Mouse (Mus musculus) stomach, embryonic 16.5 days (tissue): Measurements from ENCODE around the gene Mrps34. TPM values are rescaled to one million over a fixed set of nuclear protein-coding genes. Genes with fewer than 3 reads are reported as not detected.
A peak's percentile ranks its signal among the peaks of the same experiment; 100 is the strongest.

Source experiments
- ATAC-seq: fragments of 200-750 bp; cut with Nextera tagmentation; 2 replicates; pipeline ENCODE4 v1.8.0; 2017; ENCODE audit warnings: moderate number of reproducible peaks, moderate TSS enrichment; ENCODE audit not compliant: insufficient read depth, low FRiP score
- H3K27ac ChIP-seq: fragments of 300-500 bp; sonication (generic); 2 replicates; pipeline ENCODE4 v1.5.1; 2014; ENCODE audit warnings: low read length
- H3K27me3 ChIP-seq: fragments of 300-500 bp; sonication (generic); 2 replicates; pipeline ENCODE4 v1.6.1; 2014; ENCODE audit warnings: low read length, control low read depth, mixed read lengths; ENCODE audit not compliant: control insufficient read depth, insufficient read depth
- H3K36me3 ChIP-seq: fragments of 300-500 bp; sonication (generic); 2 replicates; pipeline ENCODE4 v1.6.1; 2014; ENCODE audit warnings: low read length; ENCODE audit not compliant: control insufficient read depth, insufficient read depth
- H3K4me1 ChIP-seq: fragments of 300-500 bp; sonication (generic); 2 replicates; pipeline ENCODE4 v1.6.1; 2014; ENCODE audit warnings: low read length, control low read depth, mixed read lengths; ENCODE audit not compliant: control insufficient read depth, insufficient read depth
- H3K4me2 ChIP-seq: fragments of 300-500 bp; sonication (generic); 2 replicates; pipeline ENCODE4 v1.6.1; 2014; ENCODE audit warnings: low read depth, low read length, mixed read lengths
- H3K4me3 ChIP-seq: fragments of 300-500 bp; sonication (generic); replicated peaks from 2 replicates; pipeline ENCODE4 v1.5.1; 2014; ENCODE audit warnings: mild to moderate bottlenecking, low read length
- H3K9ac ChIP-seq: fragments of 300-500 bp; sonication (generic); 2 replicates; pipeline ENCODE4 v1.6.1; 2014; ENCODE audit warnings: low read length
- H3K9me3 ChIP-seq: fragments of 300-500 bp; sonication (generic); replicated peaks from 2 replicates; pipeline ENCODE4 v1.6.1; 2016; ENCODE audit warnings: low read length, control low read depth; ENCODE audit not compliant: control insufficient read depth
- WGBS: fragments of 180-500 bp; shearing (Covaris S2); extraction: QIAGEN DNeasy Blood & Tissue Kit; methylation state at CpG from one replicate; pipeline ENCODE4 v1.1.7; 2014; 5-methylcytosine and 5-hydroxymethylcytosine counted together
- polyA plus RNA-seq: library from polyadenylated mRNA; unstranded; fragments of >200 nt; fragmentation: Nextera tagmentation; extraction: Ambion mirVana; gene quantifications from 2 replicates; pipeline ENCODE4 v1.2.1, GENCODE M21; 2015

Mrps34 gene
- polyA plus RNA-seq, 1 experiment from 2014 or later, result 96.2 TPM

DNA sequence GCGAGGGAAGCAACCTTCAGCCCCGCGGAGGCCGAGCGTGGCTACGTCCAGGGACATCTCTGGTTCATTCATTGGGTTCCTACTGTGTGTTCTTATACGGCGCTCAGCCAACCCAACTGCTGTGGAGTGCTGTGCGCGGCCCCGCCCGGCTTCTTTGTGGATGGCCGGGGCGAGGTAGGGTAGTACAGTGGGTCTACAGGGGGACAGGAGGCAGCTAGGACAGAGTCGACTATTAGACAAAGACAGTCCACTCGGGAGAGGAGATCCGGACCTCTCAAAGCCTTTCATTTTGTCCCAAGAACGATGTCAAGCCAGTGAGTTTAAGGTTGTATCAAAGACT lies 8.0 kb upstream of the Mrps34 start:
- peaks cover 8% of the 10 kb centered on the region; the same call in 1 of the 2 replicates for H3K36me3 ChIP-seq
- peak overlapping the region; percentile 64 for H3K27ac ChIP-seq
- no peaks in the 10 kb centered on the region for H3K9me3 ChIP-seq
- ATAC-seq, result peak; percentile 6; the same call in 1 of the 2 replicates
- H3K9ac ChIP-seq, result peak overlapping the region; percentile 90
- H3K4me3 ChIP-seq, result peak overlapping the region; percentile 94
- H3K27me3 ChIP-seq, result no peaks in the 10 kb centered on the region
- H3K4me2 ChIP-seq, result peak overlapping the region; percentile 98
- peaks cover 18% of the 10 kb centered on the region for H3K4me1 ChIP-seq
- 1% methylated on average over 18 of the region's 18 CpGs for WGBS

GRCm38 (mm10) chr17:24887291-24888080 lies 7.4 kb upstream of the Mrps34 start:
- Histone ChIP-seq H3K9ac (peak overlapping the region; percentile 90), H3K4me2 (peak overlapping the region; percentile 98), H3K4me1 (peaks cover 18% of the 10 kb centered on the region), H3K36me3 (peaks cover 8% of the 10 kb centered on the region; the same call in 1 of the 2 replicates), H3K9me3 (no peaks in the 10 kb centered on the region), H3K27ac (no peak overlapping the region), H3K4me3 (peak overlapping the region; percentile 94), H3K27me3 (no peaks in the 10 kb centered on the region)
- 60% methylated on average over 18 of the region's 18 CpGs for WGBS
- ATAC-seq, result no peak

GRCm38 (mm10) chr17:24888862-24889261 lies 6.1 kb upstream of the Mrps34 start:
- Histone ChIP-seq H3K36me3 (peaks cover 14% of the 10 kb centered on the region), H3K27ac (no peak overlapping the region), H3K9me3 (no peaks in the 10 kb centered on the region), H3K4me3 (no peak overlapping the region), H3K4me2 (no peak overlapping the region), H3K9ac (no peak overlapping the region), H3K4me1 (peaks cover 21% of the 10 kb centered on the region), H3K27me3 (no peaks in the 10 kb centered on the region)
- WGBS, result 86% methylated on average over 3 of the region's 3 CpGs
- ATAC-seq, result no peak

GRCm38 (mm10) chr17:24890151-24891092 lies 4.5 kb upstream of the Mrps34 start:
- peaks cover 14% of the 10 kb centered on the region for H3K36me3 ChIP-seq
- H3K4me1 ChIP-seq, result peaks cover 24% of the 10 kb centered on the region
- 84% methylated on average over 19 of the region's 19 CpGs for WGBS
- no peak overlapping the region for H3K4me2 ChIP-seq
- no peaks in the 10 kb centered on the region for H3K9me3 ChIP-seq
- H3K27ac ChIP-seq, result no peak overlapping the region
- H3K9ac ChIP-seq, result no peak overlapping the region
- ATAC-seq, result no peak
- no peak overlapping the region for H3K4me3 ChIP-seq
- H3K27me3 ChIP-seq, result no peaks in the 10 kb centered on the region

DNA sequence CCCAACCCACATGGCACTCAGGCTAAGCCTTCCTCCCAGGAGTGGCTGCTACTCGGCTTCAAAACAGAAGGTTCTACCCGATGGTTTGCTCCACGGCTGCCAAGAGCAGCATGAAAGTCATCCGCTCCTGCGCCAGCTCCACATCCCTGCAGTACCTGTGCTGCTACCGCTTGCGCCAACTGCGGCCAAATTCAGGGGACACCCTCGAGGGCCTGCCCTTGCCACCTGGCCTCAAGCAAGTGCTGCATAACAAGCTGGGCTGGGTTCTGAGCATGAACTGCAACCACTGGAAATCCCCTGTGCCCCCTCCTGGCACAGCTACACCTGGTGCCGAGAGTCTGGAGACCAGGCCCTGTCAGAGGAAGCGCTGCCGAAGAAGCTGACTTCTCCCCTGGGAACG lies 3.6 kb upstream of the Mrps34 start:
- no peaks in the 10 kb centered on the region for H3K27me3 ChIP-seq

GRCm38 (mm10) chr17:24892785-24893184 lies 2.1 kb upstream of the Mrps34 start:
- Histone ChIP-seq H3K4me1 (peaks cover 28% of the 10 kb centered on the region), H3K27ac (no peak overlapping the region), H3K4me2 (no peak overlapping the region), H3K36me3 (peaks cover 14% of the 10 kb centered on the region), H3K9ac (no peak overlapping the region), H3K4me3 (no peak overlapping the region), H3K27me3 (no peaks in the 10 kb centered on the region), H3K9me3 (no peaks in the 10 kb centered on the region)
- ATAC-seq, result no peak
- WGBS, result 88% methylated on average over 12 of the region's 12 CpGs

More for the DNA sequence above, 3.6 kb upstream of the Mrps34 start:
- Histone ChIP-seq H3K36me3 (peaks cover 14% of the 10 kb centered on the region), H3K27ac (no peak overlapping the region), H3K4me3 (no peak overlapping the region), H3K4me2 (no peak overlapping the region), H3K4me1 (peaks cover 27% of the 10 kb centered on the region), H3K9me3 (no peaks in the 10 kb centered on the region), H3K9ac (no peak overlapping the region)
- WGBS, result 92% methylated on average over 13 of the region's 13 CpGs
- no peak for ATAC-seq

- ATAC-seq, result no peak
- Histone ChIP-seq H3K27me3 (no peaks in the 10 kb centered on the region), H3K27ac (no peak overlapping the region), H3K9ac (no peak overlapping the region), H3K4me3 (no peak overlapping the region), H3K4me1 (peaks cover 24% of the 10 kb centered on the region), H3K36me3 (peaks cover 14% of the 10 kb centered on the region), H3K9me3 (no peaks in the 10 kb centered on the region), H3K4me2 (no peak overlapping the region)
- WGBS, result 91% methylated on average over 2 of the region's 2 CpGs
These were observed 1.6 kb upstream of the Mrps34 start for GRCm38 (mm10) chr17:24893276-24893675.

GRCm38 (mm10) chr17:24894061-24894994 lies 588 bp upstream of the Mrps34 start:
- Histone ChIP-seq H3K9ac (peak overlapping the region; percentile 96), H3K27ac (peak overlapping the region; percentile 91), H3K9me3 (no peaks in the 10 kb centered on the region), H3K27me3 (no peaks in the 10 kb centered on the region), H3K4me1 (peaks cover 24% of the 10 kb centered on the region), H3K4me2 (peak overlapping the region; percentile 99), H3K36me3 (peaks cover 14% of the 10 kb centered on the region), H3K4me3 (peak overlapping the region; percentile 79)
- peak; percentile 2; the same call in 1 of the 2 replicates for ATAC-seq
- WGBS, result 9% methylated on average over 31 of the region's 31 CpGs
